Mouse (Mus musculus): ENCODE results near the gene Mylip. TPM values are rescaled to one million over a fixed set of nuclear protein-coding genes. Genes with fewer than 3 reads are reported as not detected.

The Mylip gene
- polyA plus RNA-seq, 1 experiment from 2014 or later, result 10.5 TPM

- Histone ChIP-seq H3K9ac (replicated peaks) (no peak overlapping the region), H3K9me3 (no peaks in the 10 kb centered on the region), H3K27me3 (peaks cover 25% of the 10 kb centered on the region), H3K4me1 (peaks cover 20% of the 10 kb centered on the region), H3K4me3 (no peak overlapping the region), H3K4me2 (replicated peaks) (no peak overlapping the region), H3K36me3 (no peaks in the 10 kb centered on the region), H3K27ac (replicated peaks) (no peak overlapping the region)
- 57% methylated on average over 8 of the region's 8 CpGs for WGBS
- ATAC-seq (ENCODE audit: low FRiP score, low read depth), result no peak
These were observed 4.8 kb downstream of the Mylip start for GRCm38 (mm10) chr13:45394221-45394768.

- Histone ChIP-seq H3K27ac (replicated peaks) (no peak overlapping the region), H3K9ac (replicated peaks) (no peak overlapping the region), H3K9me3 (no peaks in the 10 kb centered on the region), H3K4me1 (peaks cover 9% of the 10 kb centered on the region; the same call in 1 of the 2 replicates), H3K4me3 (no peak overlapping the region), H3K27me3 (peaks cover 8% of the 10 kb centered on the region), H3K36me3 (no peaks in the 10 kb centered on the region), H3K4me2 (replicated peaks) (no peak overlapping the region)
- no peak for ATAC-seq (ENCODE audit: low FRiP score, low read depth)
- WGBS, result 90% methylated on average over 8 of the region's 8 CpGs
These were observed 7.2 kb downstream of the Mylip start for GRCm38 (mm10) chr13:45396724-45397123.

GRCm38 (mm10) chr13:45397240-45397639 lies 7.7 kb downstream of the Mylip start:
- no peak for ATAC-seq (ENCODE audit: low FRiP score, low read depth)
- WGBS, result 59% methylated on average over 5 of the region's 5 CpGs
- no peak overlapping the region for H3K27ac ChIP-seq (replicated peaks)
- peaks cover 9% of the 10 kb centered on the region; the same call in 1 of the 2 replicates for H3K4me1 ChIP-seq
- H3K9me3 ChIP-seq, result no peaks in the 10 kb centered on the region
- H3K4me3 ChIP-seq, result no peak overlapping the region
- H3K4me2 ChIP-seq (replicated peaks), result no peak overlapping the region
- no peak overlapping the region for H3K9ac ChIP-seq (replicated peaks)
- H3K27me3 ChIP-seq, result peaks cover 8% of the 10 kb centered on the region
- H3K36me3 ChIP-seq, result no peaks in the 10 kb centered on the region

- peaks cover 6% of the 10 kb centered on the region for H3K27me3 ChIP-seq
- no peak overlapping the region for H3K9ac ChIP-seq (replicated peaks)
- H3K4me1 ChIP-seq, result peaks cover 9% of the 10 kb centered on the region; the same call in 1 of the 2 replicates
- H3K4me2 ChIP-seq (replicated peaks), result no peak overlapping the region
- no peak for ATAC-seq (ENCODE audit: low FRiP score, low read depth)
- WGBS, result 76% methylated on average over 15 of the region's 21 CpGs
- no peak overlapping the region for H3K27ac ChIP-seq (replicated peaks)
- no peaks in the 10 kb centered on the region for H3K9me3 ChIP-seq
- no peak overlapping the region for H3K4me3 ChIP-seq
- no peaks in the 10 kb centered on the region for H3K36me3 ChIP-seq
These were observed 8.6 kb downstream of the Mylip start for GRCm38 (mm10) chr13:45397896-45398805.

- H3K4me1 ChIP-seq, result peaks cover 6% of the 10 kb centered on the region; the same call in 1 of the 2 replicates
- WGBS, result 77% methylated on average over 7 of the region's 7 CpGs
These were observed 11.2 kb downstream of the Mylip start for GRCm38 (mm10) chr13:45400700-45401099.

GRCm38 (mm10) chr13:45401816-45402215 lies 12.3 kb downstream of the Mylip start:
- Histone ChIP-seq H3K36me3 (0 out of 2 replicates have a peak, but pooled peaks cover 5% of the 10 kb centered on the region), H3K4me3 (no peak overlapping the region), H3K4me2 (replicated peaks) (no peak overlapping the region), H3K9ac (replicated peaks) (no peak overlapping the region), H3K9me3 (no peaks in the 10 kb centered on the region), H3K27me3 (no peaks in the 10 kb centered on the region), H3K27ac (replicated peaks) (no peak overlapping the region), H3K4me1 (peaks cover 6% of the 10 kb centered on the region; the same call in 1 of the 2 replicates)
- ATAC-seq (ENCODE audit: low FRiP score, low read depth), result no peak
- 85% methylated on average over 7 of the region's 7 CpGs for WGBS

More at GRCm38 (mm10) chr13:45400700-45401099, 11.2 kb downstream of the Mylip start:
- Histone ChIP-seq H3K9ac (replicated peaks) (no peak overlapping the region), H3K27me3 (peaks cover 4% of the 10 kb centered on the region; the same call in 1 of the 2 replicates), H3K9me3 (no peaks in the 10 kb centered on the region), H3K4me2 (replicated peaks) (no peak overlapping the region), H3K27ac (replicated peaks) (no peak overlapping the region), H3K36me3 (no peaks in the 10 kb centered on the region), H3K4me3 (no peak overlapping the region)
- no peak for ATAC-seq (ENCODE audit: low FRiP score, low read depth)

GRCm38 (mm10) chr13:45402316-45403039 lies 12.9 kb downstream of the Mylip start:
- Histone ChIP-seq H3K4me3 (no peak overlapping the region), H3K9ac (replicated peaks) (no peak overlapping the region), H3K4me1 (peaks cover 8% of the 10 kb centered on the region; the same call in 1 of the 2 replicates), H3K27ac (replicated peaks) (no peak overlapping the region), H3K4me2 (replicated peaks) (no peak overlapping the region), H3K9me3 (no peaks in the 10 kb centered on the region), H3K27me3 (no peaks in the 10 kb centered on the region), H3K36me3 (0 out of 2 replicates have a peak, but pooled peaks cover 5% of the 10 kb centered on the region)
- 79% methylated on average over 7 of the region's 7 CpGs for WGBS
- ATAC-seq (ENCODE audit: low FRiP score, low read depth), result no peak

GRCm38 (mm10) chr13:45404269-45404668 lies 14.7 kb downstream of the Mylip start:
- Histone ChIP-seq H3K4me2 (replicated peaks) (no peak overlapping the region), H3K9me3 (no peaks in the 10 kb centered on the region), H3K4me3 (no peak overlapping the region), H3K27me3 (no peaks in the 10 kb centered on the region), H3K27ac (replicated peaks) (no peak overlapping the region), H3K9ac (replicated peaks) (no peak overlapping the region), H3K36me3 (peaks cover 16% of the 10 kb centered on the region), H3K4me1 (0 out of 2 replicates have a peak, but pooled peaks cover 4% of the 10 kb centered on the region)
- no peak for ATAC-seq (ENCODE audit: low FRiP score, low read depth)
- WGBS, result 90% methylated on average over 6 of the region's 6 CpGs

GRCm38 (mm10) chr13:45405194-45405810 lies 15.8 kb downstream of the Mylip start:
- no peak for ATAC-seq (ENCODE audit: low FRiP score, low read depth)
- Histone ChIP-seq H3K4me3 (no peak overlapping the region), H3K27me3 (no peaks in the 10 kb centered on the region), H3K4me1 (0 out of 2 replicates have a peak, but pooled peaks cover 4% of the 10 kb centered on the region), H3K4me2 (replicated peaks) (no peak overlapping the region), H3K9ac (replicated peaks) (no peak overlapping the region), H3K36me3 (peaks cover 18% of the 10 kb centered on the region), H3K27ac (replicated peaks) (no peak overlapping the region), H3K9me3 (no peaks in the 10 kb centered on the region)
- WGBS, result 88% methylated on average over 6 of the region's 6 CpGs

GRCm38 (mm10) chr13:45406289-45406688 lies 16.7 kb downstream of the Mylip start:
- Histone ChIP-seq H3K4me3 (no peak overlapping the region), H3K9ac (replicated peaks) (no peak overlapping the region), H3K36me3 (peaks cover 18% of the 10 kb centered on the region), H3K4me1 (0 out of 2 replicates have a peak, but pooled peaks cover 4% of the 10 kb centered on the region), H3K27ac (replicated peaks) (no peak overlapping the region), H3K4me2 (replicated peaks) (no peak overlapping the region), H3K9me3 (no peaks in the 10 kb centered on the region), H3K27me3 (no peaks in the 10 kb centered on the region)
- 93% methylated on average over 11 of the region's 11 CpGs for WGBS
- ATAC-seq (ENCODE audit: low FRiP score, low read depth), result no peak

GRCm38 (mm10) chr13:45406703-45407102 lies 17.2 kb downstream of the Mylip start:
- Histone ChIP-seq H3K4me3 (no peak overlapping the region), H3K4me2 (replicated peaks) (no peak overlapping the region), H3K4me1 (0 out of 2 replicates have a peak, but pooled peaks cover 4% of the 10 kb centered on the region), H3K27me3 (no peaks in the 10 kb centered on the region), H3K9ac (replicated peaks) (no peak overlapping the region), H3K9me3 (no peaks in the 10 kb centered on the region), H3K27ac (replicated peaks) (no peak overlapping the region), H3K36me3 (peaks cover 18% of the 10 kb centered on the region)
- WGBS, result 76% methylated on average over 6 of the region's 6 CpGs
- no peak for ATAC-seq (ENCODE audit: low FRiP score, low read depth)

Data from midbrain, embryonic 12.5 days (tissue).